Mouse (Mus musculus) ES-Bruce4 (cell line): ENCODE measurements around the gene Cbln4. TPM values are rescaled to one million over a fixed set of nuclear protein-coding genes. Genes with fewer than 3 reads are reported as not detected.
A peak's percentile ranks its signal among the peaks of the same experiment; 100 is the strongest.

Source experiments
- H3K27ac ChIP-seq: 2 replicates; pipeline ENCODE4 v1.5.1; 2012; ENCODE audit warnings: low read length, inconsistent platforms; ENCODE audit not compliant: insufficient read depth
- H3K27me3 ChIP-seq: 2 replicates; pipeline ENCODE4 v1.6.1; 2012; ENCODE audit warnings: mild to moderate bottlenecking, low read length, inconsistent platforms; ENCODE audit not compliant: control insufficient read depth, poor library complexity, insufficient read depth, severe bottlenecking
- H3K36me3 ChIP-seq: 2 replicates; pipeline ENCODE4 v1.6.1; 2012; ENCODE audit warnings: inconsistent platforms, mild to moderate bottlenecking, low read length, moderate library complexity; ENCODE audit not compliant: control insufficient read depth, poor library complexity, insufficient read depth, severe bottlenecking
- H3K4me1 ChIP-seq: one replicate; pipeline ENCODE4 v1.8.1; 2011; ENCODE audit warnings: low read length; ENCODE audit not compliant: control insufficient read depth, insufficient read depth
- H3K4me3 ChIP-seq: 2 replicates; pipeline ENCODE4 v1.5.1; 2011; ENCODE audit warnings: low read depth, mild to moderate bottlenecking, low read length
- H3K9ac ChIP-seq: 2 replicates; pipeline ENCODE4 v1.6.1; 2012; ENCODE audit warnings: low read depth, mild to moderate bottlenecking, inconsistent platforms; ENCODE audit not compliant: poor library complexity, severe bottlenecking
- H3K9me3 ChIP-seq: replicated peaks from 2 replicates; pipeline ENCODE4 v1.6.1; 2012; ENCODE audit warnings: mild to moderate bottlenecking, low read length, inconsistent platforms; ENCODE audit not compliant: control insufficient read depth, poor library complexity, insufficient read depth, severe bottlenecking
- CTCF ChIP-seq: IDR thresholded peaks from one replicate; pipeline ENCODE4 v1.8.1; 2011; ENCODE audit warnings: low read depth, low read length
- EP300 ChIP-seq: IDR thresholded peaks from 2 replicates; pipeline ENCODE4 v1.6.1; 2011; ENCODE audit warnings: low read depth, low read length; ENCODE audit not compliant: insufficient read depth
- POLR2A ChIP-seq: IDR thresholded peaks from one replicate; pipeline ENCODE4 v1.8.1; 2011; ENCODE audit warnings: low read length; ENCODE audit not compliant: insufficient read depth
- polyA plus RNA-seq: library from polyadenylated mRNA; stranded (reverse); fragments of >200 nt; gene quantifications from 2 replicates; pipeline ENCODE4 v1.2.4, GENCODE M21; 2011; ENCODE audit warnings: low read depth; ENCODE audit not compliant: missing spikeins, insufficient read depth, insufficient read length

Gene Cbln4
- polyA plus RNA-seq: 0.53 TPM in 1 of 2 replicates, not detected in the other

DNA sequence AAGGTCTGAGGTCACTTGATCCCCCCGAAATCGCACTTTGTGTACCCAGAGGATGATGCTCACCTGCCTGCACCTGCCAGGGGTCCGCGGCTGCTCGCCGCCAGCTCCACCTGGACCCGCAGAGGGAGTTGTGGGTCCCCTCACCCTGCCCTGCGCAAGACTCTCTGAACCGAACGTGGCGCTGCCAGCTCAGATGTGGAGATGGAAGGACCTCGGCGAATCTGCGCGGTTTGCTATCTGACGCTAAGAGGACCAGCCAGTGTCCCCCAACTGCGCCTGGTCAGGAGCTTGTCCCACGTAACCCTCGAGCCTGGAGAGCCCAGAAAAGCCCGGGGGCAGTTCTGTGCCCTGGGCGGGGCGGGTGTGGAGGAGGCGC, at the start of gene Cbln4:
Cbln4 (minus strand) TSS at position 232 of the 376 bp plus-strand sequence.
- TF ChIP-seq POLR2A (no peak), EP300 (no peak), CTCF (no peak)
- H3K27me3 ChIP-seq: no peaks in the 10 kb centered on the region

DNA sequence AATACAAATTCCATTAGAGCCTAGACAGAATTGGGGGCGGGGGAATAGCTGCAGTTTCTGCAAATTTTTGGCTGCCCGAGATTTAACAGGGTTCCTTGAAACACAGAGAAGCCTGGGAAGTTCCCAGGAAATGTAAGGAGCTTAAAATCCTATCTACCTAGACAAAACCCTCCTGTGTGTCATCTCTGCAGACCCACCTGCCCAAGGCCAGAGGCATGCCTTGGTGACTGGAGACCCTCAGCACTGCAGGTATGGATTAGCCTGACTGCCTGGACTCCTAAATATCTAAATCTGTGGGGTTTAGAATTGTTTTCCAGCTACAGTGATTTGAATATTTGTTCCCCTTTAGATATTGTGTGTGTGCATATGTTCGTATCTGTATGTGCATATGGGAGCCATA, 35.3 kb upstream of the Cbln4 start:
- Histone ChIP-seq H3K4me1 (no peaks in the 10 kb centered on the region), H3K4me3 (no peak overlapping the region), H3K9ac (no peak overlapping the region), H3K27ac (no peak overlapping the region), H3K27me3 (no peaks in the 10 kb centered on the region), H3K36me3 (no peaks in the 10 kb centered on the region), H3K9me3 (no peaks in the 10 kb centered on the region)
- no peak for TF ChIP-seq POLR2A
- TF ChIP-seq CTCF: no peak
- no peak for TF ChIP-seq EP300

More for the DNA sequence above, at the start of gene Cbln4:
- Histone ChIP-seq H3K9ac (0 out of 2 replicates have a peak within 1 kb of the TSS, but pooled peaks have one; percentile 7), H3K9me3 (no peaks in the 10 kb centered on the region), H3K4me1 (peaks cover 2% of the 10 kb centered on the region), H3K27ac (no peak within 1 kb of the TSS), H3K36me3 (no peaks in the 10 kb centered on the region), H3K4me3 (peak within 1 kb of the TSS; percentile 53)

DNA sequence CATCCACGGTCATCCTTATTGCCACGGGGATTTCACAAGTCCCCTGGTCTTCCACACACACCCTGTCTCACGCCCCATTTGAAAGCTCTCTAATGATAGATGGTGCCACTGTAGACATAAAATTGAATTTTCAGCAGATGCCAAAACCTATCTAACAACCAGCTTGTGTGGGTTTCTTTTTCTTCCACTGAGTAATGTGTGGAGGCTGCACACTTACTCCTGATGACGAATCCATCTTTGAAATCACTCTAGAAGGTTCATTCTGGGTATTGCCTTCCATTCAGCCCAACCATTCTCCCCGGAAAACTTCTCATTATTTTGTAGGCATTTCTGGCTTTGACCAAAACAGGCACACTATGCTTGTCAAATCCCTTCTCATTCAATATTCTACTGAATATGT, 33.0 kb upstream of the Cbln4 start:
- Histone ChIP-seq H3K27me3 (no peaks in the 10 kb centered on the region), H3K36me3 (no peaks in the 10 kb centered on the region), H3K9ac (no peak overlapping the region), H3K4me3 (no peak overlapping the region), H3K4me1 (no peaks in the 10 kb centered on the region), H3K27ac (no peak overlapping the region), H3K9me3 (no peaks in the 10 kb centered on the region)
- TF ChIP-seq POLR2A (no peak), CTCF (no peak), EP300 (no peak)

DNA sequence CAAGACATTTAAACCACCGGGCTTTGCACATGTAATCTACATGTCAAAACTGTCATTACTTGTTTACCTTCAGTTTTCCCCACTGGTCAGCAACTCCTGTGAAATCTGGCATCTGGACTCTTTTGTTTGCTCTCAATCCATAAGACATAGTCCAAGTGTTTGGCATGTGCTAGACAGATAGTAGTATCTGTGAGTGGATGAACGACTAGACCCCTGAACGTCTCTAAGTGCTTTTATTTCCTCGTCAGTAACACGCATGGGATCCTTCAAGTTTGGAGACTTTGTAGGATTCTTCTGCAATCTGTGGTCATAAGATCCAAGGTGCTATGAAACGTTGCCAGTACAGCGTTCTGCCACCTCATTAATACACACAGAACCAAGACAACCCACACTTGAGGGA, 19.6 kb upstream of the Cbln4 start:
- TF ChIP-seq POLR2A: no peak
- TF ChIP-seq EP300: no peak
- TF ChIP-seq CTCF: no peak
- Histone ChIP-seq H3K9me3 (no peaks in the 10 kb centered on the region), H3K4me1 (peaks cover 3% of the 10 kb centered on the region), H3K36me3 (no peaks in the 10 kb centered on the region), H3K27ac (no peak overlapping the region), H3K27me3 (no peaks in the 10 kb centered on the region), H3K4me3 (no peak overlapping the region), H3K9ac (no peak overlapping the region)

DNA sequence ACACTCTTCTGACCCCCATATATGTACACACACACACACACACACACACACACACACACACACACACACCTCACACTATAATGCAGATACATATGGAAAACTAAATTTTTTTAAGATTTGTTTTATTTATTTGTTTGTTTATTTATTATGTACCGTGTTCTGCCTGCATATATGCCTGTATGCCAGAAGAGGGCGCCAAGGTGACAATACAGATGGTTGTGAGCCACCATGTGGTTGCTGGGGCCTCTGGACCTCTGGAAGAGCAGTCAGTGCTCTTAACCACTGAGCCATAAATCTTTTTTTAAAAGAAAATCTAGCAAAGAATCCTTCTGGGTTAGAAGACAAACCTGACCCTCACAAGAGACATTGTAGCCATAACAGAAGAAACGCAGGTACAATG, 16.5 kb upstream of the Cbln4 start:
- no peak overlapping the region for H3K27ac ChIP-seq
- TF ChIP-seq POLR2A (no peak), CTCF (peak; percentile 58)

DNA sequence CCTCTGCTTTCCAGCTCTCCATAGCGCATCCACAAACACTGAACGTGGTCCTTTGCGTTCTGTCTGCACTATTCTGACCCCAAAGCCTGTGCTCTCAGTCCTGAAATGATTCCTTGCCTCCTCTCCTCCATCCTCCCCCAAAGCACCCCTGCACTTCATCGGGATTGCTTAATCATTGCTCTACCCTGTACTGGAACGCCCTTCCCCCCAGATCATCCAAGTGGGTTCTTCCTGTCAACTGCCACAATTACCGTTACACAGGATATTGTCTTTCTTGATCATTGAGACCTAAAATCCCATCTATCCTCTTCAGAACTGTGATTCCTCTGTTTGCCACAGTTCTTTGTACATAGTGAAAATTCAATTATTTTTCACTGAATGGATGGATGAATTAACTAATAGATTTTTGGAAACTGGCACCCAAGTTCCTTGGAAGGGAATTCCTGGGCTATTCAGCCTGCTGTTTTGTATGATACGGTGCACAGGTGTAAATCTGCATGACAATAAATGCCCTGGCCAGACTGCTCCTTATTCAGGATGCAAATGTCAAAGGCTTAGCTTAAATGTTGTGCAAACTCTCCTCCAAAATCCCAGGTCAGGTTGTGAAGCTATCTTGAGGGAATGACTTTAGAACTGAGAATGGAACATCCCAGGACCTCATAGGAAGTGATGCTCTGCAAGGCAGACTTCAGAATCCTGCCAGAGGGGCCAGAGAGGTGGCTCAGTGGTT, 15.8 kb upstream of the Cbln4 start:
- H3K4me1 ChIP-seq: peaks cover 3% of the 10 kb centered on the region

More for the DNA sequence above, 16.5 kb upstream of the Cbln4 start:
- peaks cover 3% of the 10 kb centered on the region for H3K4me1 ChIP-seq
- H3K4me3 ChIP-seq: no peak overlapping the region
- H3K9ac ChIP-seq: no peak overlapping the region
- H3K27me3 ChIP-seq: no peaks in the 10 kb centered on the region
- H3K36me3 ChIP-seq: no peaks in the 10 kb centered on the region
- no peaks in the 10 kb centered on the region for H3K9me3 ChIP-seq

More for the DNA sequence above, 15.8 kb upstream of the Cbln4 start:
- H3K36me3 ChIP-seq: no peaks in the 10 kb centered on the region
- TF ChIP-seq EP300: no peak
- no peak for TF ChIP-seq POLR2A
- TF ChIP-seq CTCF: no peak
- no peaks in the 10 kb centered on the region for H3K27me3 ChIP-seq
- no peak overlapping the region for H3K27ac ChIP-seq
- no peaks in the 10 kb centered on the region for H3K9me3 ChIP-seq
- H3K4me3 ChIP-seq: no peak overlapping the region
- H3K9ac ChIP-seq: no peak overlapping the region
